Mouse (Mus musculus) CH12.LX (cell line): ENCODE data around the gene Map6.

Experiments
- CHD1 ChIP-seq: IDR thresholded peaks from 2 replicates; pipeline ENCODE4 v1.6.1; 2012; ENCODE audit warnings: low read depth, low read length, improper control_type of control experiment, inconsistent platforms
- CTCF ChIP-seq, 2 experiments: IDR thresholded peaks in 1 of 2; conservative IDR thresholded peaks in 1 of 2; 2 replicates each; pipeline ENCODE4 v1.5.1; 2011 to 2012; ENCODE audit warnings: low read depth in 2 of 2, low read length in 2 of 2, improper control_type of control experiment in 1 of 2, inconsistent platforms in 1 of 2, mild to moderate bottlenecking in 1 of 2, moderate library complexity in 1 of 2
- ELF1 ChIP-seq: IDR thresholded peaks from 2 replicates; pipeline ENCODE4 v1.6.1; 2014; ENCODE audit warnings: low read depth, mild to moderate bottlenecking, inconsistent platforms, low read length, improper control_type of control experiment
- MAX ChIP-seq: IDR thresholded peaks from 2 replicates; pipeline ENCODE4 v1.6.1; 2011; ENCODE audit warnings: low read length, improper control_type of control experiment
- ZKSCAN1 ChIP-seq: IDR thresholded peaks from 2 replicates; pipeline ENCODE4 v1.6.1; 2012; ENCODE audit warnings: low read depth, inconsistent platforms, low read length, improper control_type of control experiment, borderline replicate concordance
- ZMIZ1 ChIP-seq: IDR thresholded peaks from 2 replicates; pipeline ENCODE4 v1.6.1; 2012; ENCODE audit warnings: low read depth, mild to moderate bottlenecking, inconsistent platforms, low read length, improper control_type of control experiment

DNA sequence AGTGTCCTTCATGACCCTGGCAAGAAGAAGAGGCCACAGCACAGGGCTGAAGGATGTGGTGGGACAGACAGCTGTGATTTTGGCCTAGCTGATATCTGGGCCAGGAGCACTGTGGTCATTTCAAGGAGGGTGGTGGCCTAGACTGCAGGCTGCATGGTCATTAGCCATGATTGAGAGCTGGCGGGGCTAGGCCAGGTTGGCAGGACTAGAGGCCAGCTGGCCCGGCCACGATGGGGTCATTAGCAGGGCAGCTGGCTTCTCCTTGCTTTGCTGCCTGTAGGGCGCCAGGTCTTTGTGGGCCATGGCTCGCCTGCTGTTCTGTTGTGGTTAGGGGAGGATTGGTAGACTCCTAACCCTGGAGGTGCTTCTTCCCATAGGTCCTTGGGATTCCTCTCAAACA lies 118.8 kb downstream of the Map6 start:
- TF ChIP-seq ELF1 (no peak), ZMIZ1 (no peak), CTCF (conservative IDR thresholded peaks at IDR 0.05 in 1 of 2, IDR thresholded peaks at IDR 0.05 in 1 of 2; ENCODE audit: low read depth in 2 of 2, low read length in 2 of 2) (no peak), MAX (no peak), CHD1 (no peak), ZKSCAN1 (no peak)
